ENCODE assay signal across 22 mouse cellular contexts in the genomic region with DNA sequence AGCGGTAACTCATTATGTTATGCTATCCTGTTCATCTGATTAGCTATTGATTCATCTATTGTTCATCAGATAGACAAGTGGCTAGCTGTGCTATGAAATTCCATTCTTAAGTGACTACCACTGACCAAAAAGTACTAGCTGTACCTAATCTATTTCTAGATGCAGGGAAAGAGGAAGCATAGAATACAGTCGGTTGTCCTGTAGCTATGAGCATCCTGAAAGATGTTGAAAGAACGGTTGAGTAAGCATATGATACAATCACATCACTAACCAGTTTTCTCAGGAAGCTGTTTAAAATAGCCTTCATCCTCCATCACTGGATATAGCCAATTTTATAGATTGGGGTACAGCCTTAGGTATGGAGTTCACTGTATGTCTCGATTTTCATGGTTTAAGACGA. TPM values are rescaled to one million over a fixed set of nuclear protein-coding genes. Genes with fewer than 3 reads are reported as not detected.
"Had no signal": no experiment of that assay in that cellular context is flagged by ENCODE, and none has a peak within 500 bp of the region (broad histone marks: within the 10 kb centered on the region; RNA-seq: fewer than 3 reads in every experiment).

No protein-coding gene starts in this region.

- H3K27me3 ChIP-seq: limb, embryonic 13.5 days; liver, embryonic 13.5 days; midbrain, embryonic 15.5 days; neural tube, embryonic 13.5 days had no signal

- H3K4me3 ChIP-seq: limb, embryonic 13.5 days; liver, embryonic 13.5 days; midbrain, embryonic 15.5 days; neural tube, embryonic 13.5 days had no signal

- H3K36me3 ChIP-seq: limb, embryonic 13.5 days; liver, embryonic 13.5 days; midbrain, embryonic 15.5 days; neural tube, embryonic 13.5 days had no signal

- ATAC-seq: hindbrain, postnatal 0 days; midbrain, embryonic 15.5 days had no signal

- H3K9me3 ChIP-seq: limb, embryonic 13.5 days; liver, embryonic 13.5 days; megakaryocyte, embryonic 14.5 days; midbrain, embryonic 15.5 days; neural tube, embryonic 13.5 days had no signal

- H3K9ac ChIP-seq: limb, embryonic 13.5 days; liver, embryonic 13.5 days; lung, embryonic 14.5 days; midbrain, embryonic 15.5 days; neural tube, embryonic 13.5 days had no signal

- H3K4me1 ChIP-seq: limb, embryonic 13.5 days; liver, embryonic 13.5 days; midbrain, embryonic 15.5 days; neural tube, embryonic 13.5 days had no signal

- H3K4me2 ChIP-seq: limb, embryonic 13.5 days; liver, embryonic 13.5 days; lung, embryonic 14.5 days; midbrain, embryonic 11.5 days; midbrain, embryonic 15.5 days; neural tube, embryonic 13.5 days had no signal

- DNase-seq: kidney, adult 11 months; kidney, adult 9 months; kidney, postnatal 36 days; left cerebral cortex, postnatal 4 days; liver, embryonic 13.5 days; lung, embryonic 14.5 days; right cerebral cortex, postnatal 14 days; thymus, adult 18-20 months; thymus, postnatal 14 days had no signal

- H3K27ac ChIP-seq: hindbrain, postnatal 0 days; kidney, postnatal 0 days; limb, embryonic 13.5 days; liver, embryonic 13.5 days; midbrain, embryonic 15.5 days; neural tube, embryonic 13.5 days had no signal

RNA-seq across cellular contexts. Expression of a gene that starts 26.1 kb away (rescaled TPM):
- total RNA-seq: layer of hippocampus, adult 18-20 months; layer of hippocampus, postnatal 14 days; left cerebral cortex, adult 18-20 months; left cerebral cortex, postnatal 10 days had no signal
- polyA plus RNA-seq: limb, embryonic 13.5 days; midbrain, embryonic 11.5 days had no signal

RNA-seq across cellular contexts. Expression of a gene that starts 27.2 kb away (rescaled TPM):
- total RNA-seq: hindbrain, postnatal 0 days; layer of hippocampus, adult 18-20 months; layer of hippocampus, postnatal 14 days; left cerebral cortex, adult 18-20 months; left cerebral cortex, postnatal 10 days had no signal
- polyA plus RNA-seq: limb, embryonic 13.5 days; lung, embryonic 14.5 days; midbrain, embryonic 11.5 days; midbrain, embryonic 15.5 days; neural tube, embryonic 13.5 days; stomach, embryonic 14.5 days had no signal

RNA-seq across cellular contexts. Expression of a gene that starts 39.8 kb away (rescaled TPM):
- total RNA-seq: hindbrain, postnatal 0 days; layer of hippocampus, adult 18-20 months; left cerebral cortex, postnatal 4 days had no signal
- polyA plus RNA-seq: hindbrain, postnatal 0 days; intestine, embryonic 14.5 days; liver, embryonic 13.5 days; lung, embryonic 14.5 days; midbrain, embryonic 11.5 days; midbrain, embryonic 15.5 days; neural tube, embryonic 13.5 days; stomach, embryonic 14.5 days had no signal
